24 mouse cellular contexts compared by ENCODE assay signal in the genomic region with DNA sequence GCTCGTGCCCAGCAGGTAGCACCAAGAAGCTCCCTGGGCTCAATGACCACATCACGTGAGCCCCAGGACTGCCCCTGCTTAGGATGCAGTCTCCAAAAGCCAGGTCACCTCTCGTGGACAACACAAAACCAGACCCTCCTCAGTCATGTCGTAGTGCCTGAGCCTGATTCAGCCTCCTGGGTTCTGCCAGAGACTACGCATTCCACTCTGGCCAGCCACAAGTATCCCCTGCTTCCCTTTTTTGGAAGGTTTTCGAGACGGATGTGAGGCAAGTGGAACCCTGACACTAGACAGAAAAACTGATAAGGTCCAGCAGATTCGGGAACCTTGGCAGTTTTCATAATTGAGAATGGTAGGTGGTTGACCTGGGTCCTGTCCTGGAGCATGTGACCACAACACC.
"Had no signal": no experiment of that assay in that cellular context is flagged by ENCODE, and none has a peak within 500 bp of the region (broad histone marks: within the 10 kb centered on the region; RNA-seq: fewer than 3 reads in every experiment).

No protein-coding gene starts in this region.

- H3K9ac ChIP-seq: heart, embryonic 13.5 days; heart, embryonic 15.5 days; hindbrain, embryonic 13.5 days; hindbrain, embryonic 15.5 days; limb, embryonic 13.5 days; limb, embryonic 15.5 days; liver, embryonic 12.5 days; liver, embryonic 14.5 days had no signal

- H3K4me3 ChIP-seq: gastrocnemius, adult 2 months; heart, embryonic 13.5 days; heart, embryonic 15.5 days; hindbrain, embryonic 13.5 days; hindbrain, embryonic 15.5 days; layer of hippocampus, adult 2 months; limb, embryonic 13.5 days; limb, embryonic 15.5 days; liver, embryonic 12.5 days had no signal

- H3K4me1 ChIP-seq: liver, embryonic 12.5 days had no signal

- H3K4me2 ChIP-seq: heart, embryonic 11.5 days; heart, embryonic 13.5 days; heart, embryonic 15.5 days; hindbrain, embryonic 13.5 days; hindbrain, embryonic 15.5 days; limb, embryonic 13.5 days; limb, embryonic 15.5 days; liver, embryonic 12.5 days had no signal

- ATAC-seq: hindbrain, postnatal 0 days; intestine, embryonic 16.5 days; liver, embryonic 12.5 days had no signal

- H3K27ac ChIP-seq: gastrocnemius, adult 2 months; heart, embryonic 13.5 days; heart, embryonic 15.5 days; hindbrain, embryonic 13.5 days; hindbrain, embryonic 15.5 days; hindbrain, postnatal 0 days; limb, embryonic 13.5 days; limb, embryonic 15.5 days; liver, embryonic 12.5 days; liver, embryonic 14.5 days had no signal

- H3K9me3 ChIP-seq: heart, embryonic 13.5 days; heart, embryonic 15.5 days; hindbrain, embryonic 13.5 days; hindbrain, embryonic 15.5 days; limb, embryonic 13.5 days; limb, embryonic 15.5 days; liver, embryonic 12.5 days had no signal

- H3K36me3 ChIP-seq: heart, embryonic 13.5 days; heart, embryonic 15.5 days; hindbrain, embryonic 13.5 days; hindbrain, embryonic 15.5 days; limb, embryonic 13.5 days; limb, embryonic 15.5 days; liver, embryonic 12.5 days had no signal

- H3K27me3 ChIP-seq: heart, embryonic 15.5 days; hindbrain, embryonic 15.5 days; limb, embryonic 13.5 days; limb, embryonic 15.5 days had no signal

- DNase-seq: gastrocnemius, adult 2 months; gastrocnemius, postnatal 10 days; gastrocnemius, postnatal 25 days; heart, adult 18-20 months; heart, postnatal 14 days; heart, postnatal 36 days; kidney, adult 11 months; kidney, adult 8-10 months; kidney, postnatal 10 days; kidney, postnatal 25 days; kidney, postnatal 4 days; layer of hippocampus, postnatal 36 days had no signal
